Comparison of ENCODE assay signal across 10 mouse cellular contexts in genomic region chr4:70259726-70260418, GRCm38 (mm10).
DNase-seq lines count a peak whose midpoint lies in the region; ATAC-seq and TF ChIP-seq lines count a peak whose summit lies in the region.
"Had no signal": no experiment of that assay in that cellular context is flagged by ENCODE, and none has a peak within 500 bp of the region (broad histone marks: within the 10 kb centered on the region; RNA-seq: fewer than 3 reads in every experiment).

No protein-coding gene starts in this region.

- H3K27ac ChIP-seq in intestine, postnatal 0 days (ENCODE audit: low read depth, low read length): no peak overlapping the region
- H3K27ac ChIP-seq in intestine, embryonic 16.5 days (ENCODE audit: low read length): no peak overlapping the region
- H3K27ac ChIP-seq in neural tube, embryonic 14.5 days (ENCODE audit: low read depth, low read length): no peak overlapping the region

- H3K9ac ChIP-seq in intestine, postnatal 0 days (ENCODE audit: low read depth, low read length): no peak overlapping the region
- no peak overlapping the region for H3K9ac ChIP-seq in intestine, embryonic 16.5 days (ENCODE audit: low read depth, low read length)
- H3K9ac ChIP-seq in neural tube, embryonic 14.5 days (replicated peaks; ENCODE audit: low read depth, low read length): no peak overlapping the region

- DNase-seq in cerebellum, adult 11 months: peak; percentile 70
- DNase-seq in frontal cortex, postnatal 36 days (ENCODE audit: low spot score in 2 of 2): peak; percentile 33 to 70
- DNase-seq in c-Kit-positive CD71-positive TER-119-positive erythroid progenitor cells, embryonic 14.5 days (ENCODE audit: low spot score): no peak

- WGBS in intestine, postnatal 0 days: 92% methylated on average over 3 of the region's 3 CpGs
- WGBS in intestine, embryonic 16.5 days: 81% methylated on average over 3 of the region's 3 CpGs
- 41% methylated on average over 3 of the region's 3 CpGs for WGBS in neural tube, embryonic 14.5 days

- H3K36me3 ChIP-seq in intestine, postnatal 0 days (ENCODE audit: control insufficient read depth, insufficient read depth): peaks cover 22% of the 10 kb centered on the region; the same call in 1 of the 2 replicates
- peaks cover 11% of the 10 kb centered on the region for H3K36me3 ChIP-seq in intestine, embryonic 16.5 days (ENCODE audit: control insufficient read depth, insufficient read depth, low read length)
- H3K36me3 ChIP-seq in neural tube, embryonic 14.5 days (ENCODE audit: control insufficient read depth, insufficient read depth, low read length): peaks cover 6% of the 10 kb centered on the region; the same call in 1 of the 2 replicates

- TF ChIP-seq CTCF in intestine, postnatal 0 days (IDR thresholded peaks at IDR 0.05; ENCODE audit: low read depth): peak; percentile 43

- no peaks in the 10 kb centered on the region for H3K4me1 ChIP-seq in intestine, postnatal 0 days (replicated peaks; ENCODE audit: control insufficient read depth, insufficient read depth, low read length)
- no peaks in the 10 kb centered on the region for H3K4me1 ChIP-seq in intestine, embryonic 16.5 days (ENCODE audit: control insufficient read depth, insufficient read depth, low read length)
- peaks cover 6% of the 10 kb centered on the region; the same call in 1 of the 2 replicates for H3K4me1 ChIP-seq in neural tube, embryonic 14.5 days (ENCODE audit: control insufficient read depth, insufficient read depth, low read length)

- no peak overlapping the region for H3K4me2 ChIP-seq in intestine, postnatal 0 days (replicated peaks; ENCODE audit: low read depth)
- no peak overlapping the region for H3K4me2 ChIP-seq in intestine, embryonic 16.5 days (ENCODE audit: low read depth, low read length)
- no peak overlapping the region for H3K4me2 ChIP-seq in neural tube, embryonic 14.5 days (ENCODE audit: low read depth, low read length)

- no peaks in the 10 kb centered on the region for H3K27me3 ChIP-seq in intestine, postnatal 0 days (replicated peaks; ENCODE audit: control insufficient read depth, insufficient read depth, low read length)
- no peaks in the 10 kb centered on the region for H3K27me3 ChIP-seq in intestine, embryonic 16.5 days (replicated peaks; ENCODE audit: control insufficient read depth, insufficient read depth, low read length)
- no peaks in the 10 kb centered on the region for H3K27me3 ChIP-seq in neural tube, embryonic 14.5 days (ENCODE audit: control insufficient read depth, insufficient read depth, low read length)
- H3K27me3 ChIP-seq: CH12.LX; megakaryocyte, embryonic 14.5 days had no signal

- no peak overlapping the region for H3K4me3 ChIP-seq in intestine, postnatal 0 days (ENCODE audit: low read depth, low read length)
- H3K4me3 ChIP-seq in intestine, embryonic 16.5 days (ENCODE audit: low read length): no peak overlapping the region
- no peak overlapping the region for H3K4me3 ChIP-seq in neural tube, embryonic 14.5 days (ENCODE audit: low read depth, low read length)
- H3K4me3 ChIP-seq: megakaryocyte, embryonic 14.5 days had no signal

- ATAC-seq in intestine, postnatal 0 days: no peak
- ATAC-seq in intestine, embryonic 16.5 days: no peak
- ATAC-seq in neural tube, embryonic 14.5 days (ENCODE audit: low read depth): peak; percentile 62
- ATAC-seq in activated CD4-positive, CD25-positive, alpha-beta regulatory T cell, adult 4 months: no peak
- ATAC-seq in monocyte, adult 5-6 weeks (replicated peaks; ENCODE audit: insufficient number of reproducible peaks, low FRiP score, low TSS enrichment, poor library complexity, severe bottlenecking): no peak

- H3K9me3 ChIP-seq in intestine, postnatal 0 days (ENCODE audit: control insufficient read depth): no peaks in the 10 kb centered on the region
- H3K9me3 ChIP-seq in intestine, embryonic 16.5 days (ENCODE audit: control insufficient read depth, low read length): no peaks in the 10 kb centered on the region
- no peaks in the 10 kb centered on the region for H3K9me3 ChIP-seq in neural tube, embryonic 14.5 days (ENCODE audit: control insufficient read depth, low read length)
- H3K9me3 ChIP-seq: megakaryocyte, embryonic 14.5 days had no signal
